Mouse (Mus musculus) thymus, adult 2 months (tissue): ENCODE results near the gene Pthlh.

Experiments used
- CTCF ChIP-seq: fragments of 200-500 bp; IDR thresholded peaks from 2 replicates; pipeline ENCODE4 v1.5.1; 2012; ENCODE audit warnings: mild to moderate bottlenecking, control low read depth, low read length, moderate library complexity, borderline replicate concordance; ENCODE audit not compliant: control insufficient read depth, poor library complexity, insufficient read depth; ENCODE audit errors: extremely low read depth
- POLR2A ChIP-seq: fragments of 200-500 bp; IDR thresholded peaks from 2 replicates; pipeline ENCODE4 v1.6.1; 2012; ENCODE audit warnings: mild to moderate bottlenecking, low read length, control low read depth, moderate library complexity; ENCODE audit not compliant: control insufficient read depth, poor library complexity, insufficient read depth; ENCODE audit errors: extremely low read depth

GRCm38 (mm10) chr6:147247782-147248181 is 16.2 kb downstream of the Pthlh start:
- TF ChIP-seq CTCF = no peak
- no peak for TF ChIP-seq POLR2A
